Mouse (Mus musculus): ENCODE measurements around the gene Cort. TPM values are rescaled to one million over a fixed set of nuclear protein-coding genes. Genes with fewer than 3 reads are reported as not detected.

Cort gene
- polyA plus RNA-seq, 1 experiment from 2014 or later, result not detected

DNA sequence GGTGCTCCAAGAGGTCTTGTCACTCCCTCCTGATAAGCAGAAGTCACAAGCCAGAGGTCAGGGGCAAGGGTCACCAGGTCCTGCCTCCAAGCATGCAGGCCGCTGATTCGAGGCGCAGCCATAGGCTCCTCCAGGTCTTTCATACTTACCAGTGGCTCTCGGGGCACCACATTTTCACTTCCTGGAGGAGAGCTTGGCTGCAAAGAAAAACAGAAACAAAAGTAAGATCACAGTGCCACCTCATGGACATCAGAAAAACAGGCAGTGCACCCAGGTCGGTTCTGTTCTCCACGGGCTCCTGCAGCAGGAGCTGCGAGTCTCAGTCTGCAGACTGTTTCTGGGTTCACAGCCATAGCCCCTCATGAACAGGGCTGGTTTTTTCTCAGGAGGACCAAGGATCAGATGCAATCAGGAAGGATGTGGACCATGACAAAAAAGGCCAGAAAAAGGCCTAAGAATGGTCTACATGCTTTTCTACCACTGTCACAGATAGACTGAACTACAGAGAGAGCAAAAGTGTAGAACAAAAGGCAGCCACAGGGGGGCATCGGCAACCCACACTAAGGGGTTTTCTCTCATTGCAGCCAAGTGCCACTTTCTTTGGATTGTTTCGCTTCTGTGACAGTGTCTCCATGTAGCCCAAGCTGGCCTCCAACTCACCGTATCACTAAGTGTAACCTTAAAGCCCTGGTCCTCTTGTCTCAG is 50.5 kb downstream of the Cort start:
- Histone ChIP-seq H3K4me1 (replicated peaks; ENCODE audit: control insufficient read depth, insufficient read depth, low read length) (0 out of 2 replicates have a peak, but pooled peaks cover 3% of the 10 kb centered on the region), H3K9me3 (ENCODE audit: control insufficient read depth) (no peaks in the 10 kb centered on the region), H3K4me3 (ENCODE audit: low read depth, low read length) (no peak overlapping the region), H3K9ac (ENCODE audit: low read depth, low read length) (no peak overlapping the region), H3K4me2 (replicated peaks; ENCODE audit: low read depth) (no peak overlapping the region), H3K27ac (ENCODE audit: low read depth, low read length) (0 out of 2 replicates have a peak overlapping the region, but pooled peaks have one; percentile 54), H3K36me3 (ENCODE audit: control insufficient read depth, insufficient read depth) (peaks cover 23% of the 10 kb centered on the region; the same call in 1 of the 2 replicates), H3K27me3 (replicated peaks; ENCODE audit: control insufficient read depth, insufficient read depth, low read length) (no peaks in the 10 kb centered on the region)
- peak; percentile 71 for TF ChIP-seq CTCF (IDR thresholded peaks at IDR 0.05; ENCODE audit: low read depth)
- WGBS, result 25% methylated on average over 10 of the region's 10 CpGs
- ATAC-seq, result peak; percentile 84

DNA sequence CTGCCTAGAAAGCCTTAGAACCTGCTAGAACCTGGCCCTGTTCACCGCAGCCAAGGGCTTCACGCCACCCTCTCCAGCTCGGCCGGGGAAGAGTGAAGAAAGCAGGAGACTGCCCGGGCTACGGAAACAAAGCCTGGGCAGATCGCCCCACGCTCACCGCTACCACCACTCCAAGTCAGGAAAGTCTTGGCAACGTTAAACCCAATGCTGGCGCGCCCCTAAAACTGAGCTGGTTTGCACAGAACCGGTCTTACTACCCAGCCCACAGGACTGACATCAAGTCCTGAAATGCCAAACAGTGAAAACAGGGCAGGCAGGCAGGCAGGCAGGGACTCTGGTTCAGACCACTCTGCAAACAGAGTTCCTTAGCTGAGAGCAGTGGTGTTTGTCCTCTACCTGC is 51.5 kb downstream of the Cort start:
- TF ChIP-seq CTCF (IDR thresholded peaks at IDR 0.05; ENCODE audit: low read depth), result no peak
- no peak overlapping the region for H3K27ac ChIP-seq (ENCODE audit: low read depth, low read length)
- H3K4me1 ChIP-seq (replicated peaks; ENCODE audit: control insufficient read depth, insufficient read depth, low read length), result 0 out of 2 replicates have a peak, but pooled peaks cover 3% of the 10 kb centered on the region
- no peak for ATAC-seq
- H3K27me3 ChIP-seq (replicated peaks; ENCODE audit: control insufficient read depth, insufficient read depth, low read length), result no peaks in the 10 kb centered on the region
- WGBS, result 91% methylated on average over 13 of the region's 13 CpGs
- no peak overlapping the region for H3K4me2 ChIP-seq (replicated peaks; ENCODE audit: low read depth)
- peaks cover 23% of the 10 kb centered on the region; the same call in 1 of the 2 replicates for H3K36me3 ChIP-seq (ENCODE audit: control insufficient read depth, insufficient read depth)
- H3K9ac ChIP-seq (ENCODE audit: low read depth, low read length), result no peak overlapping the region
- H3K9me3 ChIP-seq (ENCODE audit: control insufficient read depth), result no peaks in the 10 kb centered on the region
- H3K4me3 ChIP-seq (ENCODE audit: low read depth, low read length), result no peak overlapping the region

Other genes starting within 250 kb of the Cort start
- gene Pex14, start 26.9 kb downstream of the Cort start, polyA plus RNA-seq (2015; fragmentation: Nextera tagmentation; extraction: Ambion mirVana), result 48.9 and 56.0 TPM in 2 replicates
- gene Dffa, start 22.6 kb downstream of the Cort start, polyA plus RNA-seq (2015; fragmentation: Nextera tagmentation; extraction: Ambion mirVana), result 26.9 and 28.2 TPM in 2 replicates
- 10.6 and 12.1 TPM in 2 replicates for gene Cenps, start 10.9 kb upstream of the Cort start, polyA plus RNA-seq (2015; fragmentation: Nextera tagmentation; extraction: Ambion mirVana)
- 109 and 113 TPM in 2 replicates for gene Pgd, start 40.0 kb upstream of the Cort start, polyA plus RNA-seq (2015; fragmentation: Nextera tagmentation; extraction: Ambion mirVana)
- gene Kif1b, start 180.9 kb upstream of the Cort start, polyA plus RNA-seq (2015; fragmentation: Nextera tagmentation; extraction: Ambion mirVana), result 15.2 and 18.1 TPM in 2 replicates

Data from intestine, postnatal 0 days (tissue).